Mouse (Mus musculus): Measurements from ENCODE around the gene Anks6. TPM values are rescaled to one million over a fixed set of nuclear protein-coding genes. Genes with fewer than 3 reads are reported as not detected.

The Anks6 gene
- polyA plus RNA-seq, 1 experiment from 2014 or later, result 6.6 TPM

GRCm38 (mm10) chr4:47043866-47044265 lies 13.4 kb downstream of the Anks6 start:
- ATAC-seq (ENCODE audit: insufficient number of reproducible peaks, insufficient read depth, low FRiP score, low TSS enrichment, low read depth), result no peak
- H3K36me3 ChIP-seq, result peaks cover 30% of the 10 kb centered on the region
- WGBS, result 87% methylated on average over 9 of the region's 9 CpGs

GRCm38 (mm10) chr4:47039586-47039985 lies 17.6 kb downstream of the Anks6 start:
- Histone ChIP-seq H3K4me2 (no peak overlapping the region), H3K27ac (no peak overlapping the region), H3K27me3 (no peaks in the 10 kb centered on the region; the same call in 1 of the 2 replicates), H3K4me1 (replicated peaks) (peaks cover 13% of the 10 kb centered on the region), H3K36me3 (peaks cover 55% of the 10 kb centered on the region), H3K9ac (replicated peaks) (no peak overlapping the region), H3K9me3 (no peaks in the 10 kb centered on the region), H3K4me3 (replicated peaks) (no peak overlapping the region)
- 93% methylated on average over 10 of the region's 10 CpGs for WGBS
- no peak for ATAC-seq (ENCODE audit: insufficient number of reproducible peaks, insufficient read depth, low FRiP score, low TSS enrichment, low read depth)

More at GRCm38 (mm10) chr4:47043866-47044265, 13.4 kb downstream of the Anks6 start:
- Histone ChIP-seq H3K9ac (replicated peaks) (no peak overlapping the region), H3K4me2 (no peak overlapping the region), H3K4me1 (replicated peaks) (no peaks in the 10 kb centered on the region), H3K9me3 (no peaks in the 10 kb centered on the region), H3K4me3 (replicated peaks) (no peak overlapping the region), H3K27me3 (no peaks in the 10 kb centered on the region; the same call in 1 of the 2 replicates), H3K27ac (no peak overlapping the region)

GRCm38 (mm10) chr4:47037321-47037657 lies 19.9 kb downstream of the Anks6 start:
- Histone ChIP-seq H3K4me1 (replicated peaks) (peaks cover 13% of the 10 kb centered on the region), H3K4me2 (no peak overlapping the region), H3K36me3 (peaks cover 51% of the 10 kb centered on the region), H3K27me3 (no peaks in the 10 kb centered on the region; the same call in 1 of the 2 replicates), H3K9ac (replicated peaks) (no peak overlapping the region), H3K9me3 (no peaks in the 10 kb centered on the region), H3K4me3 (replicated peaks) (no peak overlapping the region), H3K27ac (no peak overlapping the region)
- no peak for ATAC-seq (ENCODE audit: insufficient number of reproducible peaks, insufficient read depth, low FRiP score, low TSS enrichment, low read depth)
- WGBS, result 19% methylated on average over 5 of the region's 5 CpGs

GRCm38 (mm10) chr4:47036486-47037320 lies 20.5 kb downstream of the Anks6 start:
- no peak overlapping the region for H3K4me3 ChIP-seq (replicated peaks)
- WGBS, result 58% methylated on average over 13 of the region's 13 CpGs
- no peak overlapping the region for H3K27ac ChIP-seq
- H3K4me2 ChIP-seq, result no peak overlapping the region
- H3K4me1 ChIP-seq (replicated peaks), result peaks cover 13% of the 10 kb centered on the region
- no peaks in the 10 kb centered on the region for H3K9me3 ChIP-seq
- H3K27me3 ChIP-seq, result no peaks in the 10 kb centered on the region; the same call in 1 of the 2 replicates
- peaks cover 50% of the 10 kb centered on the region for H3K36me3 ChIP-seq
- ATAC-seq (ENCODE audit: insufficient number of reproducible peaks, insufficient read depth, low FRiP score, low TSS enrichment, low read depth), result no peak
- no peak overlapping the region for H3K9ac ChIP-seq (replicated peaks)

GRCm38 (mm10) chr4:47035536-47035935 lies 21.7 kb downstream of the Anks6 start:
- Histone ChIP-seq H3K4me1 (replicated peaks) (peaks cover 13% of the 10 kb centered on the region), H3K4me2 (no peak overlapping the region), H3K4me3 (replicated peaks) (no peak overlapping the region), H3K9ac (replicated peaks) (no peak overlapping the region), H3K9me3 (no peaks in the 10 kb centered on the region), H3K36me3 (peaks cover 54% of the 10 kb centered on the region), H3K27me3 (no peaks in the 10 kb centered on the region; the same call in 1 of the 2 replicates), H3K27ac (no peak overlapping the region)
- no peak for ATAC-seq (ENCODE audit: insufficient number of reproducible peaks, insufficient read depth, low FRiP score, low TSS enrichment, low read depth)
- WGBS, result 74% methylated on average over 14 of the region's 14 CpGs

GRCm38 (mm10) chr4:47032171-47032570 lies 25.1 kb downstream of the Anks6 start:
- no peak for ATAC-seq (ENCODE audit: insufficient number of reproducible peaks, insufficient read depth, low FRiP score, low TSS enrichment, low read depth)
- Histone ChIP-seq H3K27me3 (no peaks in the 10 kb centered on the region; the same call in 1 of the 2 replicates), H3K4me3 (replicated peaks) (no peak overlapping the region), H3K4me1 (replicated peaks) (peaks cover 21% of the 10 kb centered on the region), H3K27ac (no peak overlapping the region), H3K36me3 (peaks cover 34% of the 10 kb centered on the region; the same call in 1 of the 2 replicates), H3K9me3 (no peaks in the 10 kb centered on the region), H3K9ac (replicated peaks) (no peak overlapping the region), H3K4me2 (no peak overlapping the region)
- 88% methylated on average over 8 of the region's 8 CpGs for WGBS

GRCm38 (mm10) chr4:47028791-47029190 lies 28.4 kb downstream of the Anks6 start:
- WGBS, result 38% methylated on average over 5 of the region's 5 CpGs
- Histone ChIP-seq H3K36me3 (peaks cover 37% of the 10 kb centered on the region; the same call in 1 of the 2 replicates), H3K9me3 (no peaks in the 10 kb centered on the region), H3K4me2 (no peak overlapping the region), H3K27ac (no peak overlapping the region), H3K4me1 (replicated peaks) (peaks cover 10% of the 10 kb centered on the region; the same call in 1 of the 2 replicates), H3K4me3 (replicated peaks) (no peak overlapping the region), H3K27me3 (no peaks in the 10 kb centered on the region; the same call in 1 of the 2 replicates), H3K9ac (replicated peaks) (no peak overlapping the region)
- ATAC-seq (ENCODE audit: insufficient number of reproducible peaks, insufficient read depth, low FRiP score, low TSS enrichment, low read depth), result no peak

- H3K4me2 ChIP-seq, result no peak overlapping the region
- H3K4me3 ChIP-seq (replicated peaks), result no peak overlapping the region
- H3K4me1 ChIP-seq (replicated peaks), result peaks cover 4% of the 10 kb centered on the region; the same call in 1 of the 2 replicates
- H3K36me3 ChIP-seq, result peaks cover 23% of the 10 kb centered on the region; the same call in 1 of the 2 replicates
- no peaks in the 10 kb centered on the region for H3K9me3 ChIP-seq
- 70% methylated on average over 6 of the region's 6 CpGs for WGBS
- no peak overlapping the region for H3K9ac ChIP-seq (replicated peaks)
- ATAC-seq (ENCODE audit: insufficient number of reproducible peaks, insufficient read depth, low FRiP score, low TSS enrichment, low read depth), result no peak
- no peaks in the 10 kb centered on the region; the same call in 1 of the 2 replicates for H3K27me3 ChIP-seq
- H3K27ac ChIP-seq, result no peak overlapping the region
Observed at GRCm38 (mm10) chr4:47023949-47024348, 33.3 kb downstream of the Anks6 start.

GRCm38 (mm10) chr4:47022804-47023603 lies 34.2 kb downstream of the Anks6 start:
- no peaks in the 10 kb centered on the region for H3K9me3 ChIP-seq
- no peaks in the 10 kb centered on the region for H3K4me1 ChIP-seq (replicated peaks)
- H3K36me3 ChIP-seq, result peaks cover 23% of the 10 kb centered on the region; the same call in 1 of the 2 replicates
- no peak overlapping the region for H3K9ac ChIP-seq (replicated peaks)
- H3K4me3 ChIP-seq (replicated peaks), result no peak overlapping the region
- no peak overlapping the region for H3K4me2 ChIP-seq
- 79% methylated on average over 10 of the region's 10 CpGs for WGBS
- no peaks in the 10 kb centered on the region; the same call in 1 of the 2 replicates for H3K27me3 ChIP-seq
- no peak for ATAC-seq (ENCODE audit: insufficient number of reproducible peaks, insufficient read depth, low FRiP score, low TSS enrichment, low read depth)
- H3K27ac ChIP-seq, result no peak overlapping the region

- WGBS, result 12% methylated on average over 5 of the region's 5 CpGs
Observed at GRCm38 (mm10) chr4:47020563-47020962, 36.7 kb downstream of the Anks6 start.

GRCm38 (mm10) chr4:47015156-47015555 lies 42.1 kb downstream of the Anks6 start:
- Histone ChIP-seq H3K27me3 (peaks cover 7% of the 10 kb centered on the region; the same call in 1 of the 2 replicates), H3K9ac (replicated peaks) (no peak overlapping the region), H3K36me3 (peaks cover 17% of the 10 kb centered on the region), H3K27ac (no peak overlapping the region), H3K4me1 (replicated peaks) (peaks cover 14% of the 10 kb centered on the region), H3K4me2 (no peak overlapping the region), H3K9me3 (no peaks in the 10 kb centered on the region), H3K4me3 (replicated peaks) (no peak overlapping the region)
- WGBS, result 35% methylated on average over 3 of the region's 3 CpGs
- ATAC-seq (ENCODE audit: insufficient number of reproducible peaks, insufficient read depth, low FRiP score, low TSS enrichment, low read depth), result no peak

More at GRCm38 (mm10) chr4:47020563-47020962, 36.7 kb downstream of the Anks6 start:
- H3K27me3 ChIP-seq, result no peaks in the 10 kb centered on the region
- H3K36me3 ChIP-seq, result peaks cover 25% of the 10 kb centered on the region
- no peaks in the 10 kb centered on the region for H3K9me3 ChIP-seq
- no peak for ATAC-seq (ENCODE audit: insufficient number of reproducible peaks, insufficient read depth, low FRiP score, low TSS enrichment, low read depth)
- H3K4me2 ChIP-seq, result no peak overlapping the region
- H3K4me3 ChIP-seq (replicated peaks), result no peak overlapping the region
- no peak overlapping the region for H3K27ac ChIP-seq
- no peak overlapping the region for H3K9ac ChIP-seq (replicated peaks)
- no peaks in the 10 kb centered on the region for H3K4me1 ChIP-seq (replicated peaks)
